Mouse (Mus musculus) limb, embryonic 14.5 days (tissue): ENCODE measurements around the gene Pik3cb. TPM values are rescaled to one million over a fixed set of nuclear protein-coding genes. Genes with fewer than 3 reads are reported as not detected.

ENCODE experiments used
- ATAC-seq: fragments of 200-750 bp; cut with Nextera tagmentation; 2 replicates; pipeline ENCODE4 v1.8.0; 2017; ENCODE audit warnings: low read depth, moderate number of reproducible peaks, moderate TSS enrichment; ENCODE audit not compliant: low FRiP score
- DNase-seq: peaks from one replicate; pipeline ENCODE4 v3.0.0-alpha.2; 2015; ENCODE audit warnings: low spot score
- H3K27ac ChIP-seq: fragments of 300-500 bp; sonication (generic); replicated peaks from 2 replicates; pipeline ENCODE4 v1.5.1; 2014; ENCODE audit warnings: low read depth, mild to moderate bottlenecking, low read length, moderate library complexity, mixed read lengths
- H3K27me3 ChIP-seq: fragments of 300-500 bp; sonication (generic); 2 replicates; pipeline ENCODE4 v1.6.1; 2014; ENCODE audit warnings: low read length, mixed read lengths; ENCODE audit not compliant: control insufficient read depth, insufficient read depth
- H3K36me3 ChIP-seq: fragments of 300-500 bp; sonication (generic); 2 replicates; pipeline ENCODE4 v1.6.1; 2014; ENCODE audit warnings: mild to moderate bottlenecking, low read length, moderate library complexity, mixed read lengths; ENCODE audit not compliant: control insufficient read depth, insufficient read depth
- H3K4me1 ChIP-seq: fragments of 300-500 bp; sonication (generic); 2 replicates; pipeline ENCODE4 v1.6.1; 2014; ENCODE audit warnings: antibody characterized with exemption, low read length, mixed read lengths; ENCODE audit not compliant: control insufficient read depth, insufficient read depth
- H3K4me2 ChIP-seq: fragments of 300-500 bp; sonication (generic); replicated peaks from 2 replicates; pipeline ENCODE4 v1.6.1; 2014; ENCODE audit warnings: low read depth, mild to moderate bottlenecking, low read length, moderate library complexity; ENCODE audit not compliant: severe bottlenecking
- H3K4me3 ChIP-seq: fragments of 300-500 bp; sonication (generic); replicated peaks from 2 replicates; pipeline ENCODE4 v1.5.1; 2014; ENCODE audit warnings: low read length
- H3K9ac ChIP-seq: fragments of 300-500 bp; sonication (generic); 2 replicates; pipeline ENCODE4 v1.6.1; 2014; ENCODE audit warnings: mild to moderate bottlenecking, low read depth, low read length, moderate library complexity; ENCODE audit not compliant: severe bottlenecking
- H3K9me3 ChIP-seq: fragments of 300-500 bp; sonication (generic); 2 replicates; pipeline ENCODE4 v1.6.1; 2016; ENCODE audit warnings: low read length; ENCODE audit not compliant: control insufficient read depth
- POLR2A ChIP-seq: fragments of 200-500 bp; IDR thresholded peaks from 2 replicates; pipeline ENCODE4 v1.8.0; 2012; ENCODE audit warnings: inconsistent platforms, mild to moderate bottlenecking, moderate library complexity, borderline replicate concordance; ENCODE audit not compliant: insufficient read depth, insufficient read length; ENCODE audit errors: extremely low read depth
- WGBS: fragments of 180-500 bp; shearing (Covaris S2); extraction: QIAGEN DNeasy Blood & Tissue Kit; methylation state at CpG from one replicate; pipeline ENCODE4 v1.1.7; 2014; 5-methylcytosine and 5-hydroxymethylcytosine counted together
- polyA plus RNA-seq, 2 experiments: library from polyadenylated mRNA; depleted of rRNA in 1 of 2; stranded (reverse) in 1 of 2; unstranded in 1 of 2; fragments of >200 nt; fragmentation: Nextera tagmentation in 1 of 2; extraction: Ambion mirVana in 1 of 2; gene quantifications; 2 replicates each; pipeline versions ENCODE4 v1.2.1 to v1.2.3; 2012 to 2014

Gene Pik3cb
- polyA plus RNA-seq, 2 experiments, result 1.1 to 3.1 TPM

DNA sequence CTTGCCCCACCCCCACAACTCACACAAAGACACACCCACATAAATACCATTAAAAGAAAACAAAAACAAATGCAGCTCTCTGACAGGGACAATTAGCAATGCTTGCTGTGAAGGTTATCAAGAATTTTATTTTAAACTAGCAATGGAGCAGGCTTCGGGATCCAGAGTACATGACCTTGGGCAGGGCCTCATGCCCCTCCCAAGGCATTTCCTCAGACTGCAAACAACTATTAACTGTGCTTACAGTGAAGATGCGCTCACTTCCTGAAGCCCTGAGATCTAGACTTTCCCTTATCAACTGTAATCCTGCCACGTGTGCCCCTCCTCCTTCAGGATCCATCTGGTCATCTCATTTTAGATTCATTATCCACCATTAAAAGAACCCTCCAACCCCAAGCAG is 36.6 kb downstream of the Pik3cb start:
- ATAC-seq (no peak), DNase-seq (no peak)
- H3K27ac ChIP-seq, result no peak overlapping the region
- no peak overlapping the region for H3K4me3 ChIP-seq
- no peak for TF ChIP-seq POLR2A
- H3K9me3 ChIP-seq, result no peaks in the 10 kb centered on the region
- H3K4me1 ChIP-seq, result no peaks in the 10 kb centered on the region
- no peak overlapping the region for H3K4me2 ChIP-seq
- 81% methylated on average over 3 of the region's 3 CpGs for WGBS
- peaks cover 11% of the 10 kb centered on the region; the same call in 1 of the 2 replicates for H3K36me3 ChIP-seq
- H3K27me3 ChIP-seq, result no peaks in the 10 kb centered on the region
- H3K9ac ChIP-seq, result no peak overlapping the region

DNA sequence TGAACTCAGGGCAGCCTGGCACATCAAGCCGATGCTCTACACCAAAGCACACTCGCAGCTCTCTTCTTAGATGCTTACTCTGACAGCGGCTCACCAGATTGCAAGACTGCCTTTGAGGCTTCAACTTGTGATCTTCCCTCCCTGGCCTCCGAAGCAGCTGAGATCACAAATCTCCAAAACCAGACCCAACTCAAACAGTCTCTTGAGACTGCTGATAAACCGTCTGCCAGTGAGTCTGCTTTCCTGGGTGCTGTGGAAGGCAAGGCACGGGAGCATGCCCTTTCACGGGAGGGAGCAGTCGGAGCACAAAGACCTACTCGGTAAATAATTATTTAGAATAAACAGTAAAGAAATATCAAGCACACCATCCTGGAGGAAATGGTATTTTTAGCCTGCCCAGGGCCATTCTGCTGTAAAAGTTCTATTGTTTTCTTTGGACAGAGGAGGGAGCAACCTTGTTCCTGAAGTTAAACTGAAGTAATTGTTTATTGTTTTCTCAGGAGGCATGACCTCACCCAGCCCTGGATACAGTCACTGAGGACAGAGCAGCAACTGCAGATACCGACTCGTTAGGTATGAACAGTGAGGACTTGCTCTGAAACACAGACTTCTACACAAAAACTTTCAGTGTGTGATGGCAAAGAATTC is 41.8 kb downstream of the Pik3cb start:
- Histone ChIP-seq H3K4me1 (no peaks in the 10 kb centered on the region), H3K4me2 (no peak overlapping the region), H3K36me3 (no peaks in the 10 kb centered on the region), H3K9ac (no peak overlapping the region), H3K4me3 (no peak overlapping the region), H3K27ac (no peak overlapping the region), H3K27me3 (no peaks in the 10 kb centered on the region), H3K9me3 (no peaks in the 10 kb centered on the region)
- WGBS, result 52% methylated on average over 11 of the region's 11 CpGs
- ATAC-seq (no peak), DNase-seq (no peak)
- no peak for TF ChIP-seq POLR2A

GRCm38 (mm10) chr9:99097668-99098067 is 42.8 kb downstream of the Pik3cb start:
- H3K4me2 ChIP-seq, result no peak overlapping the region
- H3K27ac ChIP-seq, result no peak overlapping the region
- no peaks in the 10 kb centered on the region for H3K36me3 ChIP-seq
- H3K4me1 ChIP-seq, result no peaks in the 10 kb centered on the region
- WGBS, result 38% methylated on average over 1 of the region's 1 CpGs
- ATAC-seq, result no peak
- H3K9ac ChIP-seq, result no peak overlapping the region
- no peaks in the 10 kb centered on the region for H3K9me3 ChIP-seq
- TF ChIP-seq POLR2A, result no peak
- no peak overlapping the region for H3K4me3 ChIP-seq
- H3K27me3 ChIP-seq, result no peaks in the 10 kb centered on the region
- no peak for DNase-seq

DNA sequence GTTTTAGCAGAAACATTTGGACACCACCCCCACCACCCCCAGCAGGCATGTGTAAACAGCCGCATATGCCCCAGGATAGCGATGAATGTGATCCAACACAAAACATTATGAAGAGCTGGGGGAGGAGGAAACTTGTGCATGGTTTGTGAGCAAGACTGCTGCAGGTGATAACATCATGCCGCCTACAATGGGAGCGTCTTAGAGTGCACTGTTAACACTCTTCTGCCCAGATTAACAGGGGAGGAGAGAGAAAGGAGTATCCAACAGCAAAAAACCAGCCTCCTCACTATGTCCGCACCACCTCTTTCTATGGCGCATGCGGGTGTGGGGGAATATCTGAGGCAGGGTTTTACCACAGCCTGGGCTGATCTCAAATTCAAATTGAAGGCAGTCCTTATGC is 45.2 kb downstream of the Pik3cb start:
- Histone ChIP-seq H3K9ac (no peak overlapping the region), H3K4me2 (no peak overlapping the region), H3K36me3 (no peaks in the 10 kb centered on the region), H3K4me1 (no peaks in the 10 kb centered on the region), H3K4me3 (no peak overlapping the region), H3K9me3 (no peaks in the 10 kb centered on the region), H3K27me3 (no peaks in the 10 kb centered on the region), H3K27ac (no peak overlapping the region)
- TF ChIP-seq POLR2A, result no peak
- no peak for DNase-seq
- ATAC-seq, result no peak
- WGBS, result 86% methylated on average over 7 of the region's 7 CpGs

- H3K4me3 ChIP-seq, result no peak overlapping the region
- ATAC-seq (no peak), DNase-seq (no peak)
- no peak overlapping the region for H3K4me2 ChIP-seq
- no peaks in the 10 kb centered on the region for H3K27me3 ChIP-seq
- H3K36me3 ChIP-seq, result no peaks in the 10 kb centered on the region
- H3K4me1 ChIP-seq, result no peaks in the 10 kb centered on the region
- TF ChIP-seq POLR2A, result no peak
- no peak overlapping the region for H3K9ac ChIP-seq
- no peak overlapping the region for H3K27ac ChIP-seq
- H3K9me3 ChIP-seq, result no peaks in the 10 kb centered on the region
- 87% methylated on average over 4 of the region's 4 CpGs for WGBS
Measured at GRCm38 (mm10) chr9:99090546-99090945, 49.9 kb downstream of the Pik3cb start.
